Mouse (Mus musculus): ENCODE measurements around the gene Dcpp3. TPM values are rescaled to one million over a fixed set of nuclear protein-coding genes. Genes with fewer than 3 reads are reported as not detected.

Dcpp3 gene
- polyA plus RNA-seq (2014; fragmentation: Illumina TruSeq; extraction: RNeasy Lipid Tissue Mini Kit (QIAGEN cat#74804); ENCODE audit: low read depth, low replicate concordance), result not detected

GRCm38 (mm10) chr17:23917158-23917557 is at the start of gene Dcpp3:
TSS of gene Dcpp3 (plus strand) at chr17:23917458.

GRCm38 (mm10) chr17:23867756-23868155 is 49.5 kb upstream of the Dcpp3 start, which contains the start of gene Prss21:
TSS of gene Prss21 (plus strand) at chr17:23868056.

DNA sequence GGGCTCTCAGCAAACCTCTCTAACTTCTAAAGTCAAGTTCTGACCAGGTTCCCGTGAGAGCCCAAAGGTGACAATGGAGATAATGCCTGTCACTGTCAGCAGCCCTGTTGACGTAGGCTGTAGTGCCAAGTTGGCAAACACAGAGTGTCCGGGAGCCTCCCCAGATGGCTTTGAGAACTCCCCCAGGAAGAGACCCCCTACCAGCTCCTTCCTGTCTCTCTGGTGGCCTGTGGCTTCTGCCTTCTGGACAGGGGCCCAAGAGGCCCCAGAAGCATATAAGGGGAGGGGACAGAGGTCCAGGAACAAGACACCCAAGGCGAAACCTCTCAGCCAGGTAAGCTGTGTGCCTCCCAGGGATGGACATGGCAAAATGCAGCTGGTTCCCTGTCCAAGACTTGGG is 36.7 kb upstream of the Dcpp3 start, which contains the start of the genes Dcpp1 and Dcpp2:
Gene Dcpp1 (plus strand): TSS at position 301 of the 400 bp plus-strand sequence.
Gene Dcpp2 (plus strand): TSS at position 305 of the 400 bp plus-strand sequence.

GRCm38 (mm10) chr17:23941372-23941771 is 24.1 kb downstream of the Dcpp3 start, which contains the start of gene Sbp:
TSS of gene Sbp (plus strand) at chr17:23941672.

DNA sequence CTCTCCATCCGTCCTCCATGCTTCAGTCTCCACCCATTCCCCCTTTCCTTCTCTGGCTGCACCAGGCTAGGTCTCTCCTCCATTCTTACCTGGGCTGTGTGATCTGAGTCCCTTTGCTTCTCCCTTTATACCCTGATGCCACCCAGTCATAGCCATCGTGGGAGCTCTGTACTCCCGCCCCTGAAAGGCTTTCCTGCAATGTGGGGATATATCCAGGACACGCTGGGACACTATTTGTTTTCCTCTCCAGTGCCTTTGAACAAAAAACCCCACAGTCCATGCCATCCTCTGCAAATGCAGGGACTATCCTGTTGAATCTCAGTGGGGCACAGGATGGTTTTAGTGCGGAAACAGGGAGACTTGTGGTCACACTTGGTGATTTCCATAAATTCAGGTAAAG is 37.9 kb downstream of the Dcpp3 start, which contains the start of gene Sbpl:
Gene Sbpl (minus strand): TSS at position 101 of the 400 bp plus-strand sequence.

Other genes starting within 250 kb of the Dcpp3 start
- 226 TPM for gene Hcfc1r1, start 243.9 kb upstream of the Dcpp3 start, polyA plus RNA-seq (2014; fragmentation: Illumina TruSeq; extraction: RNeasy Lipid Tissue Mini Kit (QIAGEN cat#74804); ENCODE audit: low read depth, low replicate concordance)
- gene Thoc6, start 243.6 kb upstream of the Dcpp3 start, polyA plus RNA-seq (2014; fragmentation: Illumina TruSeq; extraction: RNeasy Lipid Tissue Mini Kit (QIAGEN cat#74804); ENCODE audit: low read depth, low replicate concordance), result 10.9 TPM
- 25.6 TPM for gene Tnfrsf12a, start 240.0 kb upstream of the Dcpp3 start, polyA plus RNA-seq (2014; fragmentation: Illumina TruSeq; extraction: RNeasy Lipid Tissue Mini Kit (QIAGEN cat#74804); ENCODE audit: low read depth, low replicate concordance)
- gene Cldn6, start 238.2 kb upstream of the Dcpp3 start, polyA plus RNA-seq (2014; fragmentation: Illumina TruSeq; extraction: RNeasy Lipid Tissue Mini Kit (QIAGEN cat#74804); ENCODE audit: low read depth, low replicate concordance), result 1.0 TPM
- gene Cldn9, start 233.4 kb upstream of the Dcpp3 start, polyA plus RNA-seq (2014; fragmentation: Illumina TruSeq; extraction: RNeasy Lipid Tissue Mini Kit (QIAGEN cat#74804); ENCODE audit: low read depth, low replicate concordance), result 1.2 TPM
- gene 1520401A03Rik, start 194.7 kb upstream of the Dcpp3 start, polyA plus RNA-seq (2014; fragmentation: Illumina TruSeq; extraction: RNeasy Lipid Tissue Mini Kit (QIAGEN cat#74804); ENCODE audit: low read depth, low replicate concordance), result 0.30 TPM
- gene Pkmyt1, start 191.1 kb upstream of the Dcpp3 start, polyA plus RNA-seq (2014; fragmentation: Illumina TruSeq; extraction: RNeasy Lipid Tissue Mini Kit (QIAGEN cat#74804); ENCODE audit: low read depth, low replicate concordance), result 8.8 TPM
- gene Paqr4, start 176.6 kb upstream of the Dcpp3 start, polyA plus RNA-seq (2014; fragmentation: Illumina TruSeq; extraction: RNeasy Lipid Tissue Mini Kit (QIAGEN cat#74804); ENCODE audit: low read depth, low replicate concordance), result 19.4 TPM
- gene Kremen2, start 171.6 kb upstream of the Dcpp3 start, polyA plus RNA-seq (2014; fragmentation: Illumina TruSeq; extraction: RNeasy Lipid Tissue Mini Kit (QIAGEN cat#74804); ENCODE audit: low read depth, low replicate concordance), result 0.24 TPM
- gene Flywch1, start 145.9 kb upstream of the Dcpp3 start, polyA plus RNA-seq (2014; fragmentation: Illumina TruSeq; extraction: RNeasy Lipid Tissue Mini Kit (QIAGEN cat#74804); ENCODE audit: low read depth, low replicate concordance), result 65.6 TPM
- gene Flywch2, start 131.4 kb upstream of the Dcpp3 start, polyA plus RNA-seq (2014; fragmentation: Illumina TruSeq; extraction: RNeasy Lipid Tissue Mini Kit (QIAGEN cat#74804); ENCODE audit: low read depth, low replicate concordance), result 16.1 TPM
- 339 TPM for gene Srrm2, start 126.9 kb upstream of the Dcpp3 start, polyA plus RNA-seq (2014; fragmentation: Illumina TruSeq; extraction: RNeasy Lipid Tissue Mini Kit (QIAGEN cat#74804); ENCODE audit: low read depth, low replicate concordance)
- gene Elob, start 88.3 kb upstream of the Dcpp3 start, polyA plus RNA-seq (2014; fragmentation: Illumina TruSeq; extraction: RNeasy Lipid Tissue Mini Kit (QIAGEN cat#74804); ENCODE audit: low read depth, low replicate concordance), result 387 TPM
- 1.4 TPM for gene Prss33, start 81.4 kb upstream of the Dcpp3 start, polyA plus RNA-seq (2014; fragmentation: Illumina TruSeq; extraction: RNeasy Lipid Tissue Mini Kit (QIAGEN cat#74804); ENCODE audit: low read depth, low replicate concordance)
- gene Prss32, start 73.6 kb upstream of the Dcpp3 start, polyA plus RNA-seq (2014; fragmentation: Illumina TruSeq; extraction: RNeasy Lipid Tissue Mini Kit (QIAGEN cat#74804); ENCODE audit: low read depth, low replicate concordance), result not detected
- gene Prss41, start 73.3 kb upstream of the Dcpp3 start, polyA plus RNA-seq (2014; fragmentation: Illumina TruSeq; extraction: RNeasy Lipid Tissue Mini Kit (QIAGEN cat#74804); ENCODE audit: low read depth, low replicate concordance), result 0.55 TPM
- gene Prss21, start 49.4 kb upstream of the Dcpp3 start, polyA plus RNA-seq (2014; fragmentation: Illumina TruSeq; extraction: RNeasy Lipid Tissue Mini Kit (QIAGEN cat#74804); ENCODE audit: low read depth, low replicate concordance), result 1.1 TPM
- gene Dcpp1, start 36.6 kb upstream of the Dcpp3 start, polyA plus RNA-seq (2014; fragmentation: Illumina TruSeq; extraction: RNeasy Lipid Tissue Mini Kit (QIAGEN cat#74804); ENCODE audit: low read depth, low replicate concordance), result not detected
- not detected for gene Dcpp2, start 36.6 kb upstream of the Dcpp3 start, polyA plus RNA-seq (2014; fragmentation: Illumina TruSeq; extraction: RNeasy Lipid Tissue Mini Kit (QIAGEN cat#74804); ENCODE audit: low read depth, low replicate concordance)
- gene Sbp, start 24.2 kb downstream of the Dcpp3 start, polyA plus RNA-seq (2014; fragmentation: Illumina TruSeq; extraction: RNeasy Lipid Tissue Mini Kit (QIAGEN cat#74804); ENCODE audit: low read depth, low replicate concordance), result not detected
- not detected for gene Sbpl, start 37.8 kb downstream of the Dcpp3 start, polyA plus RNA-seq (2014; fragmentation: Illumina TruSeq; extraction: RNeasy Lipid Tissue Mini Kit (QIAGEN cat#74804); ENCODE audit: low read depth, low replicate concordance)
- gene Prss30, start 63.1 kb downstream of the Dcpp3 start, polyA plus RNA-seq (2014; fragmentation: Illumina TruSeq; extraction: RNeasy Lipid Tissue Mini Kit (QIAGEN cat#74804); ENCODE audit: low read depth, low replicate concordance), result not detected
- gene Prss22, start 80.6 kb downstream of the Dcpp3 start, polyA plus RNA-seq (2014; fragmentation: Illumina TruSeq; extraction: RNeasy Lipid Tissue Mini Kit (QIAGEN cat#74804); ENCODE audit: low read depth, low replicate concordance), result not detected
- gene Prss27, start 120.7 kb downstream of the Dcpp3 start, polyA plus RNA-seq (2014; fragmentation: Illumina TruSeq; extraction: RNeasy Lipid Tissue Mini Kit (QIAGEN cat#74804); ENCODE audit: low read depth, low replicate concordance), result 0.67 TPM
- gene Kctd5, start 156.0 kb downstream of the Dcpp3 start, polyA plus RNA-seq (2014; fragmentation: Illumina TruSeq; extraction: RNeasy Lipid Tissue Mini Kit (QIAGEN cat#74804); ENCODE audit: low read depth, low replicate concordance), result 16.9 TPM
- gene Pdpk1, start 233.5 kb downstream of the Dcpp3 start, polyA plus RNA-seq (2014; fragmentation: Illumina TruSeq; extraction: RNeasy Lipid Tissue Mini Kit (QIAGEN cat#74804); ENCODE audit: low read depth, low replicate concordance), result 21.6 TPM
- gene Amdhd2, start 246.3 kb downstream of the Dcpp3 start, polyA plus RNA-seq (2014; fragmentation: Illumina TruSeq; extraction: RNeasy Lipid Tissue Mini Kit (QIAGEN cat#74804); ENCODE audit: low read depth, low replicate concordance), result 25.5 TPM

Data from adipose tissue, adult 10 weeks (tissue).